9 mouse cellular contexts compared by ENCODE assay signal in genomic region chr14:100009790-100010382, GRCm38 (mm10).
A peak's percentile ranks its signal among the peaks of the same experiment; 100 is the strongest.
DNase-seq lines count a peak whose midpoint lies in the region; ATAC-seq and TF ChIP-seq lines count a peak whose summit lies in the region.
"Had no signal": no experiment of that assay in that cellular context is flagged by ENCODE, and none has a peak within 500 bp of the region (broad histone marks: within the 10 kb centered on the region; RNA-seq: fewer than 3 reads in every experiment).

No protein-coding gene starts in this region.

- DNase-seq in CD4-positive, CD25-positive, alpha-beta regulatory T cell, adult 2 months (ENCODE audit: low read depth, low spot score): peak; percentile 58
- peak; percentile 24 for DNase-seq in CD4-positive helper T cell, adult 2 months (ENCODE audit: low read depth, low spot score)
- peak; percentile 62 for DNase-seq in forebrain, postnatal 0 days
- peak; percentile 43 for DNase-seq in liver, adult 2 months (ENCODE audit: extremely low read depth, low read depth, low spot score)
- peak; percentile 8 for DNase-seq in right cerebral cortex, postnatal 14 days

- TF ChIP-seq CTCF in forebrain, postnatal 0 days (IDR thresholded peaks at IDR 0.05; ENCODE audit: low read depth): peak; percentile 72
- TF ChIP-seq CTCF in liver, adult 2 months (IDR thresholded peaks at IDR 0.05; ENCODE audit: low read depth, low read length): 0 out of 2 replicates have a peak, but pooled peaks have one; percentile 9

- H3K9me3 ChIP-seq in forebrain, postnatal 0 days (ENCODE audit: low read length): no peaks in the 10 kb centered on the region
- H3K9me3 ChIP-seq in kidney, embryonic 14.5 days (ENCODE audit: control insufficient read depth, low read length): no peaks in the 10 kb centered on the region
- H3K9me3 ChIP-seq: heart, embryonic 15.5 days had no signal

- no peak overlapping the region for H3K27ac ChIP-seq in forebrain, postnatal 0 days (ENCODE audit: low read depth, low read length)
- no peak overlapping the region for H3K27ac ChIP-seq in kidney, embryonic 14.5 days (ENCODE audit: low read depth, low read length)
- no peak overlapping the region for H3K27ac ChIP-seq in liver, adult 2 months (replicated peaks; ENCODE audit: insufficient read depth, low read depth, low read length)
- H3K27ac ChIP-seq: heart, embryonic 15.5 days had no signal

- no peak overlapping the region for H3K4me3 ChIP-seq in forebrain, postnatal 0 days (ENCODE audit: low read depth, low read length)
- no peak overlapping the region for H3K4me3 ChIP-seq in kidney, embryonic 14.5 days (ENCODE audit: low read length)
- H3K4me3 ChIP-seq in liver, adult 2 months (ENCODE audit: insufficient read depth, low read depth, low read length): no peak overlapping the region
- H3K4me3 ChIP-seq: heart, embryonic 15.5 days had no signal

- 38% methylated on average over 4 of the region's 4 CpGs for WGBS in forebrain, postnatal 0 days
- WGBS in kidney, embryonic 14.5 days: 53% methylated on average over 4 of the region's 4 CpGs
- 55% methylated on average over 4 of the region's 4 CpGs for WGBS in liver, adult 2 months

- no peak overlapping the region for H3K4me2 ChIP-seq in forebrain, postnatal 0 days (ENCODE audit: low read depth)
- no peak overlapping the region for H3K4me2 ChIP-seq in kidney, embryonic 14.5 days (replicated peaks; ENCODE audit: low read depth, low read length)
- H3K4me2 ChIP-seq: heart, embryonic 15.5 days had no signal

- no peaks in the 10 kb centered on the region for H3K27me3 ChIP-seq in forebrain, postnatal 0 days (ENCODE audit: insufficient read depth, low read length)
- H3K27me3 ChIP-seq in kidney, embryonic 14.5 days (ENCODE audit: control insufficient read depth, insufficient read depth, low read length): no peaks in the 10 kb centered on the region
- no peaks in the 10 kb centered on the region for H3K27me3 ChIP-seq in liver, adult 2 months (ENCODE audit: control insufficient read depth, insufficient read depth, low read length)
- H3K27me3 ChIP-seq: heart, embryonic 15.5 days had no signal

- no peaks in the 10 kb centered on the region for H3K4me1 ChIP-seq in forebrain, postnatal 0 days (ENCODE audit: insufficient read depth)
- 0 out of 2 replicates have a peak, but pooled peaks cover 6% of the 10 kb centered on the region for H3K4me1 ChIP-seq in kidney, embryonic 14.5 days (ENCODE audit: control insufficient read depth, insufficient read depth, low read length)
- no peaks in the 10 kb centered on the region; the same call in 1 of the 2 replicates for H3K4me1 ChIP-seq in liver, adult 2 months (ENCODE audit: control insufficient read depth, insufficient read depth, low read length)
- H3K4me1 ChIP-seq: heart, embryonic 15.5 days had no signal

- no peaks in the 10 kb centered on the region for H3K36me3 ChIP-seq in forebrain, postnatal 0 days (ENCODE audit: insufficient read depth)
- H3K36me3 ChIP-seq in kidney, embryonic 14.5 days (ENCODE audit: control insufficient read depth, insufficient read depth, low read length): no peaks in the 10 kb centered on the region
- no peaks in the 10 kb centered on the region for H3K36me3 ChIP-seq in liver, adult 2 months (ENCODE audit: control insufficient read depth, insufficient read depth, low read length)
- H3K36me3 ChIP-seq: heart, embryonic 15.5 days had no signal

- no peak overlapping the region for H3K9ac ChIP-seq in forebrain, postnatal 0 days
- H3K9ac ChIP-seq in kidney, embryonic 14.5 days (ENCODE audit: low read depth, low read length): no peak overlapping the region
- H3K9ac ChIP-seq in liver, adult 2 months (ENCODE audit: low read depth, low read length): no peak overlapping the region
- H3K9ac ChIP-seq: heart, embryonic 15.5 days had no signal

- no peaks in the 10 kb centered on the region for H3K79me2 ChIP-seq in liver, adult 2 months (ENCODE audit: control insufficient read depth, insufficient read depth, low read length)

- ATAC-seq in CD4-positive, CD25-positive, alpha-beta regulatory T cell, adult 4 months: no peak
- ATAC-seq in cerebellum, adult (ENCODE audit: insufficient number of reproducible peaks, low FRiP score, low TSS enrichment): peak; percentile 64; the same call in 1 of the 2 replicates
- 0 out of 2 replicates have a peak, but pooled peaks have one; percentile 25 for ATAC-seq in forebrain, postnatal 0 days
- ATAC-seq in kidney, embryonic 14.5 days (ENCODE audit: low FRiP score, low TSS enrichment): peak; percentile 72

- no peak for TF ChIP-seq POLR2A in liver, adult 2 months (IDR thresholded peaks at IDR 0.05; ENCODE audit: extremely low read depth, insufficient read depth, low read length)

Comparison
In these comparisons a context has a peak if more than half of its experiments do, and no peak if none do; other contexts are left out.
1. DNase-seq: peak in every context shown above with its lines; median percentile 62 in forebrain, postnatal 0 days; 58 in CD4-positive, CD25-positive, alpha-beta regulatory T cell, adult 2 months; 43 in liver, adult 2 months; 24 in CD4-positive helper T cell, adult 2 months; 8 in right cerebral cortex, postnatal 14 days.